Mouse (Mus musculus) thymus, postnatal 4 days (tissue): ENCODE results near the gene Lrrc4b.

Experiments
- DNase-seq: peaks from one replicate; pipeline ENCODE4 v3.0.0; 2021

Gene Lrrc4b

DNA sequence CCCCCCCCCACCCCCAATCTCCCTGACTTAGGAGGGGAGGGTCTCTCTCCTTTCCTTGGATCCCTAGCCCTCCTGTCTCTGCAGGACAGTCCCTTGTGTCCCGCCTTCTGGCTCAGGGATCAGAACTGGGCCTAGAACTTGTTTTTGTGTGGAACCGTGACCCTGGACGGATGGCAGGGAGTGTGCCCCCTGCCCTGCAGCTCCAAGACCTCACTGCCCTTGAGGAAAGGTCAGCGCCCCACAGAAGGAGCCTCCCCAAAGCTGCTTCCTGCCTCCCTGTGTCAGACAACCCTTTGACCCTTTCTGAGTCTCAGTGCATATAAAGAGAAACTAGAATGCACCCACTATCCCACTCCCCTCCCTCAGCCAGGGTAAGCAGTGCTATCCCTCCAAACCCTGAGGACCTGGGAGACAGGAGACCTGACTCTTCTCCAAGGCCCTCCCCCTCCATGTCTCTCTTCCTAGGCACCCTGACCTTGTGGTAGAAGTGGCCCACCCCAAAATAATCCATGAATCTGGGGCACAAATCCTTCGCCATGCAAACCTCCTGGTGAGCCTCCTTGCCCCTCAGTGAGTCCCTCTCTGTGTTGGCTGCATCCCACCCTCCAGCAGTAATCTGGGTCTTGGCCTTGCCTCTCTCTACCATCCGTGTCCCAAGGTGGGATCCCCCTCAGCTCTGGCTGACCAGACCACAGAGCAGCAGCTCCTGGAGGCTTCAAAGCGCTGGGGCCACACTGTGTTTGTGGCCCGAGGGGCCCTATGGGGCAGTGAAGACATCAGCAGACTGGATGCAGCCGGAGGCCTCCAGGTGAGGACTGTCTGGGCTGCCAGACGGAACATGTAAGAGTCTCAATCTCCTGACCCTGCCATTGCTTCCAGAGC is 37.4 kb downstream of the Lrrc4b start:
- peak; percentile 11 for DNase-seq

DNA sequence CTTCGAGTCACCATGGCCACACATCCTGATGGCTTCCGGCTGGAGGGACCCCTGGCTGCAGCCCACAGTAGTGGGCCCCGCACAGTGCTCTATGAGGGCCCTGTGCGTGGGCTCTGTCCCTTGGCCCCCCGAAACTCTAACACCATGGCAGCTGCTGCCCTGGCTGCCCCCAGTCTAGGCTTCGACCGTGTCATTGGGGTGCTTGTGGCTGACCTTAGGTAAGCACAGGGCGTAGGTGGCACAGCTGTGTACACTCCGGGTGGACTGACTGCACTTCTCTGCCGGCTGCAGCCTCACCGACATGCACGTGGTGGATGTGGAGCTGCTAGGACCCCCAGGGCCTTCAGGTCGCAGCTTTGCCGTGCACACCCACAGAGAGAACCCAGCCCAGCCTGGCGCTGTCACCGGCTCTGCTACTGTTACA is 38.1 kb downstream of the Lrrc4b start:
- DNase-seq = peak; percentile 23

DNA sequence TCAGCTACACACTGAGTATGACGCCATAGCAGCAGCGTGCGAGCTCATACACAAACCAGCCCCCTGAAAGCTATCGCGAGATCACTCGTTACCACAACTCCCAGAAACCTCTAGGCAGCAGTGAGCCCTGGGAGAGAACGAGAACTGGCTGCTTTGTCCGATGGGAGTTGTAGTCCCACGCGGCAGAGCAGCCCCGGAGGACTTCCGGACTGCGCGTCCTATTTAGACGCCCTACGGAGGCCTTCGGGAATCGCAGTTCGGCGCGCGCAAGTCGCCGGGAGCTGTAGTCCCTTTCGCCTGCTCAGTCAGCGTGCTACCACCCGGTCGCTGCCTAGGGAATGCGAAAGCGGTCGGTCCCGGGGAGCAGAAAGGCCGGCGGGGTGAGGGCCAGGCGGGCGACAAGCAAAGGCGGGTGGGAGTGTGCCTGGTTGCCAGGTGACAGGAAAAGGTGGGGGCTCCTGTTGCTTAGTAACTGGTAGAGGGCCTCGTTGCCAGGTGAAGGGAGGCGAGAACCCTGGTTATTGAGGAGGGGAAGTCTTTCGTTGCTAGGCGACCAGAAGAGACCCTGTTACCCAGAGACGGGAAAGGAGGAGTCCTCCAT is 39.1 kb downstream of the Lrrc4b start, which contains the start of gene Josd2:
Gene Josd2 (plus strand): TSS at position 170 of the 601 bp plus-strand sequence.
- DNase-seq = peak; percentile 86

DNA sequence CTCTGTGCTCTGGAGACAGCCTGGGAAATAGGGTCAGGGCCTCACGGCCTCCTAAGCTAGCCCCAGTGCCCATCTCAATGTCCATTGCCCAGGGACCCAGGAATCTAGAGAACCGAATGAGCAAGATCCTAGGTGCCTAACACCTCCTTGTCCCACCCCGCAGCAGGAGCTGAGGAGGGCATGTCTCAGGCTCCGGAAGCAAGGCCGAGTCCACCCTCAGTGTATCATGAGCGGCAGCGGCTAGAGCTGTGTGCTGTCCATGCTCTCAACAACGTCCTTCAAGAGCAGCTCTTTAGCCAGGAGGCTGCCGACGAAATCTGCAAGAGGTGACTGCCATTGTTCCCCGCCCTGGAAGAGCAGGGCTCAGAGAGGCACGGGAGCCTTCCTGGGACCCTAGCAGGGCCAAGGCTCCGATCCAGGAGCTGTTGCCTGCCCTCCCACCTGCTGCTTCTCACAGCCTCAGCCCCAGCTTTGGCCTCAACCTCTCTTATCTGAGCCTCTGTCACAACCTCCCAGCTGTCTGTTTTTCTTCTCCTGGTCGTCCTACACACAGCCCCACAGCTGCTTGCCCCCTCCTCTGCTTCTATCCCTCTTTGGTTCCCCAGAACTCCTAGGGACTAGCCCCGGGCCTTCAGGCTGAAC is 39.9 kb downstream of the Lrrc4b start:
- peak; percentile 14 for DNase-seq

DNA sequence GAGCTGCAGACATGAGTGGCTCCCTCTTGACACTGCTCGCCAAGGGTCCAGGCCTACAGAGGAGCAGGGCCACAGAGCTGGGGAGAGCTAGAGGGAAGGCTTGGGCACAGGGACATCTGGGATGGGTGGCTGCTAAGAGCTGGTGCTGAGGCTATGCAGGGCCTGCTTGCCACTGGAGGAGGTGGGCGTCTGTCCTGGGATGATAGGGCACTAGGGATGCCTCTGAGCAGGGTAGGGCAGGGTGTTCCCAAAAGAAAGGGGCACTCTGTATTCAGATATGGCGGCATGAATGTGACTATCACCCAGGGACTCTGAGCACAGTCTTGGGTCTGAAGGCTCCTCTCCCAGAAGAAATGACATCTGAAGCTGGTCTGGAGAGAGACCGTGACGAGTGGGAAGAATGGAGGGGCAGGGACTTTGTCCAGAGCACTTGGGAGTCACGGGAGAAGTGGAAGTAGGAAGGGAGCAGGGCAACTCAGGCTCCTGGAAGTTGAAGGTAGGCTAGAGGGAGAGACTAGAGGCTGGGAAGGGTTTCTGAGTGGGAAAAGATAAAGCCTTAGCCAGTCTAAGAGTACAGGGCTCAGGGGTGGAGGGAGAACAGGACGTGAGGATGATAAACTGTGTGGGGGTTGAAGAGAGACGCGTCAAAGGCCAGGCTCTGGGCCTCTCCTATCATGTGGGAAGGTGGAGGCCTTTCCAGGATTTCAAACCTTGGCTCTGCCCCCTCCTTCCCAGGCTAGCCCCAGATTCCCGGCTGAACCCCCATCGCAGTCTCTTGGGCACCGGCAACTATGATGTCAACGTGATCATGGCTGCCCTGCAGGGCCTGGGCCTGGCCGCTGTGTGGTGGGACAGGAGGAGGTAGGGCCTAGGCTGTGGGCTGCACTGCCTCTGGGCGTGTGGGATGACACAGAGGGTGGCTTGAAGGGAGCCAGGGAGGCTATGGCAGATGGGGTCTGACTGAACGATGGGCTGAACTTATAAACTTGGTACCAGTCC is 41.2 kb downstream of the Lrrc4b start:
- DNase-seq = peak; percentile 9

DNA sequence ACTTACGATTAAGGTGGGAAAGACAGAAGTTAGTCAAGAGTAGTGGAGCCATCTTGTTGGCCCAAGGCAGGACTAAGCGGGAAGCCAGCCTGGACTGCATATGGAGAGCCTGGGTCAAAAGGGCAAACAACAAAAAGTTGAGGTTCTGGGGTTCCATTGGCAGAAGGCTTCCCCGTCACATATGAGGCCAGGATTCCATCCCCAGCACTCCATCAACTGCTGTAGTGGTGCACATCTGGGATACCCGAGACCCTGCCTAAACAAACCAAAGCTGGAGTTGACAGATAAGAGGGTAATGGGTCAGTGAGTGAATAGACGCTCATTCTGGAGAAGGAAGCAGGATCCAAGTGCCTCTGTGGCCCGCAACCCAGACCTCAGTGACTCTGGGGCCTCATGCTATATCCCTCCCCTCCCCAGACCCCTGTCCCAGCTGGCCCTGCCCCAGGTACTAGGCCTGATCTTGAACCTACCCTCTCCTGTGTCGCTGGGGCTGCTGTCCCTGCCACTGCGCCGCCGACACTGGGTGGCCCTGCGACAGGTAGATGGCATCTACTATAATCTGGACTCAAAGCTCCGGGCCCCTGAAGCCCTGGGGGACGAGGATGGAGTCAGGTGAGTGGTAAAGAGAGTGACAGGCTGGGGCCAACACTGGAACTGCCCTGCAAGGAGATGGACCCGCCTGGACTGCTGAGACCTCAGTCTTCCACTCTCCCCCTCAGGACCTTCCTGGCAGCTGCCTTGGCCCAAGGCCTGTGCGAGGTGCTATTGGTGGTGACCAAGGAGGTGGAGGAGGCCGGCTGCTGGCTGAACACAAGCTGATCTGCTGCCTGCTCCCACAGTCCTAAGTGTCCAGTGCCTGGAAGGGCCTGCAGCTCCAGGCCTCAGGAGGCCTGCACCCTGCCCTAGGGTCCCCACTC is 42.1 kb downstream of the Lrrc4b start:
- DNase-seq = peak; percentile 8

DNA sequence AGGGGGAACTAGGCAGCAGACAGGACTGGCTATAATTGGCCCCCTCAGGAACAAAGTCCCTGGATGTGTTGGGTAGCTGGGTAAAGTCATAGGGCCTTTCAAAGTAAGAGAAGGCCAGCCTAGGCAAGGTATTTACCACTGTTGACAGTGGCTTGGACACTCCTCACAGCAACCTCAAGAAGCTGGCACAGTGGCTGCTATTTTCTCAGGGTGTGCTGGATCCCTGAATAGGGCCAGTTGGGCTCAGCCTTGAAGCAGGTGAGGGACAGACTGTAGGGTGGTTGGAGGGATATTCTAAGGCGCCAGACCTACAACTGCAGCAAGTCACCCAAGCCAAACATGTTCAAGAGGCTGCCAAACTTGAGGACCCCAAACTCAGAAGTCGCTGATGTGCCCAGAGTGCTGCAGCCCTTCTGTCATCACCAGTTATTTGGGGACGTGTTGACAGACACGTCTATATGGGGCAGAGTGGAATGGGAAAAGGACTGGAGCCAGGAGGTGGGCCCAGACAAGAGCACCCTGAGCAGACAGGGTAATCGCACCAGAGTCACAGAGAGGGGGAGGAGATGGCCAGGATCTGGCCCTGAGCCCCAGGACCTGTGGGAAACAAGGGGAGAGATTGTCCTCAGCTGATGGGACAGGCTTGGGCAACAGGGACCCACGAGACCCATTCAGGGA is 43.2 kb downstream of the Lrrc4b start:
- DNase-seq = peak; percentile 3

GRCm38 (mm10) chr7:44472558-44472885 is 43.7 kb downstream of the Lrrc4b start:
- no peak for DNase-seq

GRCm38 (mm10) chr7:44472961-44473646 is 44.3 kb downstream of the Lrrc4b start:
- DNase-seq = peak; percentile 9

DNA sequence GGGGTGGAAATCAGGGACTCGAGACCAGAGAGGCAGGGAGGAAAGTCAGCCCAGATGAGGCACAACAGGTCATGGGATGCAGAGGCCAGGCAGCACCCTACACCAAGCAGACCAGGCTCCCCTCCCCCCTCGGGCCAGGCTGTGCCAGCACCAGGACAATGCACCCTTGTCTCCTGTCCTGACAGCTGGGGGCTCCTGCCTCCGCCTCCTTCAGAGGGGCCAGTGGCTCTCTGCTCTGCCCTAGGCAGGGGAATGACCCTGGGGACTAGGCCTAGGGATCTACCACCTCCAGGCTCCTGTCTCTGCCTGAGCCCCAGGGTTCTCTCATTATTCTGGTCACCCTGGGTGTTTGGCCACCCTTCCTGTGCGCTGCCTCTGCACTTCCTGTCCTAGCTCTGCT is 45.6 kb downstream of the Lrrc4b start:
- peak; percentile 9 for DNase-seq

GRCm38 (mm10) chr7:44475046-44475614 is 46.3 kb downstream of the Lrrc4b start:
- DNase-seq = no peak

DNA sequence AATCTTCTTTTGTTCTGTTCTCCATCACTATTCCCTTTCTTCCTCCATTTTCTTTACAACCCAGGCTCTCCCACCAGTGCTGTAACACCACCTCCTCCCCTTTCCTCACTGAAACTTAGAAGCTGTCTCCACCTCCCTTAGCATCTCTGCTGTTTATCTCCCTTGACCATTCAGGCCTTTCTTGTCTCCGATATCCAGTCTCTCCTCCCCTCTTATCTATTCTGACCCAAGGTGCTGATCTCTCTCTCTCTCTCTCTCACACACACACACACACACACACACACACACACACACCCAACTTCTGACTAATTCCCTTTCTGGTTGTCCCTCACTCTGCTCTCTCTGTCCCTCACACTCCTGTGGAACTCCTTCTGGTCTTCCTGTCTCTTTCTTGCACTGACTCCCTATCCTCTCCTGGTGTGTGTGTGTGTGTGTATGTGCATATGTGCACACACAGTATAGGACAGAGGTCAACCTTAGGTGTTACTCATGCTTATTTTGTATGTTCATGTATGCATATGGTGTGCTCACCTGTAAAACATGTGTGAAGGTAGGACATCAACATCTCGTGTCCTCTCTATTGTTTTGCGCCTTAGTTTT is 54.1 kb downstream of the Lrrc4b start:
- no peak for DNase-seq

GRCm38 (mm10) chr7:44484109-44484508 is 55.3 kb downstream of the Lrrc4b start:
- DNase-seq = no peak

GRCm38 (mm10) chr7:44484841-44485571 is 56.2 kb downstream of the Lrrc4b start:
- DNase-seq = peak; percentile 84

GRCm38 (mm10) chr7:44485572-44486195 is 56.9 kb downstream of the Lrrc4b start:
- DNase-seq = peak; percentile 4

GRCm38 (mm10) chr7:44486927-44487575 is 58.2 kb downstream of the Lrrc4b start:
- peak; percentile 4 for DNase-seq

- peak; percentile 2 for DNase-seq
Observed at GRCm38 (mm10) chr7:44487936-44488335, 59.1 kb downstream of the Lrrc4b start.

DNA sequence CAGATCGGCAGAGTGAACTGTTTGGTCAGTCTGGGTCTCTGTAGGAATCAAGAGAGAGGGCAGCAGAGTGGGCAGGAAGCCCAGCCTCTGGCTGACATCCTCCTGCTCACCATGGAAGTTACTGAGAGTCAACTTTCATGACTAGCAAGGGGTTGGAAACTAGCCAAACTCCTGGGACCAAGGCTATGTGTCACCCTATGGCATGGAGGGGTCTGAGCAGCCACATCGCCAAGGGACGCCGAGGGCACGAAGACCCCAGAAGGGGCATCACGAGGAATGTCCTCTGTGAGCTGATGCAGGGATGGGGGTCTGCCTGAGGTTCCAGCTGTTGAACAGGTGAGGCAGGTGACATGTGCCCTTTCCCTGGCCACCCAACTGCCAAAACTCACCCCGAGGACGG is 59.7 kb downstream of the Lrrc4b start:
- DNase-seq = peak; percentile 6
